Mouse (Mus musculus) stomach, embryonic 16.5 days (tissue): ENCODE data around the gene Dnajc8. TPM values are rescaled to one million over a fixed set of nuclear protein-coding genes. Genes with fewer than 3 reads are reported as not detected.
A peak's percentile ranks its signal among the peaks of the same experiment; 100 is the strongest.
"Not testable (repeated sequence)": the region's sequence is repeated elsewhere in the genome, so short reads cannot be mapped to it uniquely, and the experiment has no call there.

Source experiments
- ATAC-seq: fragments of 200-750 bp; cut with Nextera tagmentation; 2 replicates; pipeline ENCODE4 v1.8.0; 2017; ENCODE audit warnings: moderate number of reproducible peaks, moderate TSS enrichment; ENCODE audit not compliant: insufficient read depth, low FRiP score
- H3K27ac ChIP-seq: fragments of 300-500 bp; sonication (generic); 2 replicates; pipeline ENCODE4 v1.5.1; 2014; ENCODE audit warnings: low read length
- H3K27me3 ChIP-seq: fragments of 300-500 bp; sonication (generic); 2 replicates; pipeline ENCODE4 v1.6.1; 2014; ENCODE audit warnings: low read length, control low read depth, mixed read lengths; ENCODE audit not compliant: control insufficient read depth, insufficient read depth
- H3K36me3 ChIP-seq: fragments of 300-500 bp; sonication (generic); 2 replicates; pipeline ENCODE4 v1.6.1; 2014; ENCODE audit warnings: low read length; ENCODE audit not compliant: control insufficient read depth, insufficient read depth
- H3K4me1 ChIP-seq: fragments of 300-500 bp; sonication (generic); 2 replicates; pipeline ENCODE4 v1.6.1; 2014; ENCODE audit warnings: low read length, control low read depth, mixed read lengths; ENCODE audit not compliant: control insufficient read depth, insufficient read depth
- H3K4me2 ChIP-seq: fragments of 300-500 bp; sonication (generic); 2 replicates; pipeline ENCODE4 v1.6.1; 2014; ENCODE audit warnings: low read depth, low read length, mixed read lengths
- H3K4me3 ChIP-seq: fragments of 300-500 bp; sonication (generic); replicated peaks from 2 replicates; pipeline ENCODE4 v1.5.1; 2014; ENCODE audit warnings: mild to moderate bottlenecking, low read length
- H3K9ac ChIP-seq: fragments of 300-500 bp; sonication (generic); 2 replicates; pipeline ENCODE4 v1.6.1; 2014; ENCODE audit warnings: low read length
- H3K9me3 ChIP-seq: fragments of 300-500 bp; sonication (generic); replicated peaks from 2 replicates; pipeline ENCODE4 v1.6.1; 2016; ENCODE audit warnings: low read length, control low read depth; ENCODE audit not compliant: control insufficient read depth
- WGBS: fragments of 180-500 bp; shearing (Covaris S2); extraction: QIAGEN DNeasy Blood & Tissue Kit; methylation state at CpG from one replicate; pipeline ENCODE4 v1.1.7; 2014; 5-methylcytosine and 5-hydroxymethylcytosine counted together
- polyA plus RNA-seq: library from polyadenylated mRNA; unstranded; fragments of >200 nt; fragmentation: Nextera tagmentation; extraction: Ambion mirVana; gene quantifications from 2 replicates; pipeline ENCODE4 v1.2.1, GENCODE M21; 2015

Dnajc8 gene
- polyA plus RNA-seq, 1 experiment from 2014 or later, result 149 TPM

- no peaks in the 10 kb centered on the region for H3K9me3 ChIP-seq
- no peak overlapping the region for H3K27ac ChIP-seq
- H3K9ac ChIP-seq, result no peak overlapping the region
- H3K27me3 ChIP-seq, result no peaks in the 10 kb centered on the region
- peak; percentile 64; the same call in 1 of the 2 replicates for ATAC-seq
- H3K4me3 ChIP-seq, result no peak overlapping the region
- H3K4me1 ChIP-seq, result no peaks in the 10 kb centered on the region
- 24% methylated on average over 8 of the region's 8 CpGs for WGBS
- peaks cover 33% of the 10 kb centered on the region for H3K36me3 ChIP-seq
- no peak overlapping the region for H3K4me2 ChIP-seq
Measured at GRCm38 (mm10) chr4:132545851-132546250, 10.5 kb downstream of the Dnajc8 start.

DNA sequence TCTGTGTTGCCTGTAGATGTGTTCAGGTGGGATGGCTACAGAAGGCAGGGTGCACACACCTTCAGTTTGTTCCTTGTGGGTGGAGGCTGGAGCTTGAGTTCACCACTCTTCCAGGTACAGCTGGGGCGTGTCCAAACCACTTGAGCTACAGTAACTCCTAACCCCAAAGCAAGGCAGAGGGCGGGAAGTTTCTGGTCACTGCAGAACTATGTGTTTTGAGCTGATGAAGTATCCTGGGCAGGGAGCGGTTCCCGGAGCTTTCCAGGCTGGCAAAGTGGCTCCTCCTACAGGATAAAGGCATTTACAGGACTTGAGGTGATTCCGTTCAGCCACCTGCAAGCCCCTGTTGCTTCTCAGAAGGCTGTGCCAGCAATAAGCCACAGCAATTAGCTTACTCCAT lies 18.9 kb downstream of the Dnajc8 start:
- H3K9ac ChIP-seq, result no peak overlapping the region
- H3K4me1 ChIP-seq, result peaks cover 5% of the 10 kb centered on the region; the same call in 1 of the 2 replicates
- peak overlapping the region; percentile 44; the same call in 1 of the 2 replicates for H3K27ac ChIP-seq
- H3K4me2 ChIP-seq, result no peak overlapping the region
- peaks cover 23% of the 10 kb centered on the region for H3K36me3 ChIP-seq
- H3K4me3 ChIP-seq, result no peak overlapping the region
- WGBS, result 59% methylated on average over 5 of the region's 5 CpGs
- ATAC-seq, result no peak
- H3K9me3 ChIP-seq, result no peaks in the 10 kb centered on the region
- H3K27me3 ChIP-seq, result no peaks in the 10 kb centered on the region

DNA sequence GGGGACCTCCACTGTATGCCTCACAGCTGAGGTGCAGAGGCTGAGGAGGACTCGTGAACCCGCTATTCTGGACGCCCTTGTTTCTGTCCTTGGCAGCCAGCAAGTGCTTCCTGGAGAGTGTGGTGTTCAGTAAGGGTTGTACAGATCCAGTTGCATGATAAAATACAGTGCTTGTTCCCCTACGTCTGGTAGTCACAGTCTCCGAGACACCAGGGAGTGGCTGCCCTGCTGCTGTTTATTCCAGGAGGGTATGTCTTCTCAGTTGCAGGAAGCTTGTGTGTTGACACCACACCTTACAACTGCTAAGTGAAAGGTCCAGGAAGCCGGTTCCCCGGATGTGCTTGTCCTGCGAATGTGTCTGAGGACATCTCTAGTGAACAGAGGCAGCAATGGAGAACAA lies 19.3 kb downstream of the Dnajc8 start:
- no peak overlapping the region for H3K4me3 ChIP-seq
- H3K9ac ChIP-seq, result no peak overlapping the region
- H3K9me3 ChIP-seq, result no peaks in the 10 kb centered on the region
- H3K4me2 ChIP-seq, result no peak overlapping the region
- no peak for ATAC-seq
- peak overlapping the region; percentile 44; the same call in 1 of the 2 replicates for H3K27ac ChIP-seq
- peaks cover 20% of the 10 kb centered on the region for H3K36me3 ChIP-seq
- peaks cover 5% of the 10 kb centered on the region; the same call in 1 of the 2 replicates for H3K4me1 ChIP-seq
- 67% methylated on average over 8 of the region's 8 CpGs for WGBS
- H3K27me3 ChIP-seq, result no peaks in the 10 kb centered on the region

DNA sequence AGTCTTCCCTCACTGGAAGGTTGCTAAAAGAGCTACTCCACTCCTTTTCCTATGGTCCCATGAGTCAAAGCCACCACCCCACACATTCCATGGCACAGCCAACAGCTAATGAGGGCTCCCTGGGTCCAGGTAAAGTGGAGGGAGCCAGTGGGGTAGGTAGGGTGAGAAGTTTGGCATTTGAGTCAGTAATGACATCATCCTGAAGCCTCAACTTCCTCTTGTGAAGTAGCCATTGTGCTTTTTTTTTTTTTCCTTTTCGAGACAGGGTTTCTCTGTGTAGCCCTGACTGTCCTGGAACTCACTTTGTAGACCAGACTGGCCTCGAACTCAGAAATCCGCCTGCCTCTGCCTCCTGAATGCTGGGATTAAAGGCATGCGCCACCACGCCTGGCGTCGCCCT lies 20.2 kb downstream of the Dnajc8 start:
- H3K4me1 ChIP-seq, H3K9ac ChIP-seq, H3K4me2 ChIP-seq, H3K9me3 ChIP-seq, H3K27me3 ChIP-seq, H3K4me3 ChIP-seq, H3K27ac ChIP-seq, ATAC-seq: not testable (repeated sequence)
- WGBS, result 87% methylated on average over 7 of the region's 7 CpGs
- H3K36me3 ChIP-seq, result peaks cover 20% of the 10 kb centered on the region

GRCm38 (mm10) chr4:132563261-132563660 lies 27.9 kb downstream of the Dnajc8 start:
- Histone ChIP-seq H3K27me3 (no peaks in the 10 kb centered on the region), H3K4me2 (no peak overlapping the region), H3K36me3 (no peaks in the 10 kb centered on the region), H3K27ac (no peak overlapping the region; the same call in 1 of the 2 replicates), H3K9me3 (no peaks in the 10 kb centered on the region), H3K4me1 (peaks cover 9% of the 10 kb centered on the region; the same call in 1 of the 2 replicates), H3K9ac (no peak overlapping the region), H3K4me3 (no peak overlapping the region)
- no peak for ATAC-seq
- WGBS, result 69% methylated on average over 3 of the region's 3 CpGs

GRCm38 (mm10) chr4:132563965-132564364 lies 28.6 kb downstream of the Dnajc8 start, which contains the start of gene Ptafr:
TSS of gene Ptafr (plus strand) at chr4:132564067.
- ATAC-seq, result no peak
- Histone ChIP-seq H3K4me3 (peak within 1 kb of the TSS; percentile 7), H3K27me3 (no peaks in the 10 kb centered on the region), H3K4me2 (0 out of 2 replicates have a peak within 1 kb of the TSS, but pooled peaks have one; percentile 11), H3K9ac (peak within 1 kb of the TSS; percentile 17; the same call in 1 of the 2 replicates), H3K4me1 (peaks cover 9% of the 10 kb centered on the region; the same call in 1 of the 2 replicates), H3K27ac (peak within 1 kb of the TSS; percentile 4; the same call in 1 of the 2 replicates), H3K36me3 (no peaks in the 10 kb centered on the region), H3K9me3 (no peaks in the 10 kb centered on the region)
- WGBS, result 20% methylated on average over 4 of the region's 4 CpGs

- Histone ChIP-seq H3K4me3 (0 out of 2 replicates have a peak overlapping the region, but pooled peaks have one; percentile 7), H3K9ac (no peak overlapping the region), H3K36me3 (no peaks in the 10 kb centered on the region), H3K9me3 (no peaks in the 10 kb centered on the region), H3K27me3 (no peaks in the 10 kb centered on the region), H3K4me1 (peaks cover 9% of the 10 kb centered on the region; the same call in 1 of the 2 replicates), H3K27ac (no peak overlapping the region), H3K4me2 (peak overlapping the region; percentile 11; the same call in 1 of the 2 replicates)
- WGBS, result 74% methylated on average over 12 of the region's 12 CpGs
- no peak for ATAC-seq
Measured at GRCm38 (mm10) chr4:132565089-132565747, 29.9 kb downstream of the Dnajc8 start.

DNA sequence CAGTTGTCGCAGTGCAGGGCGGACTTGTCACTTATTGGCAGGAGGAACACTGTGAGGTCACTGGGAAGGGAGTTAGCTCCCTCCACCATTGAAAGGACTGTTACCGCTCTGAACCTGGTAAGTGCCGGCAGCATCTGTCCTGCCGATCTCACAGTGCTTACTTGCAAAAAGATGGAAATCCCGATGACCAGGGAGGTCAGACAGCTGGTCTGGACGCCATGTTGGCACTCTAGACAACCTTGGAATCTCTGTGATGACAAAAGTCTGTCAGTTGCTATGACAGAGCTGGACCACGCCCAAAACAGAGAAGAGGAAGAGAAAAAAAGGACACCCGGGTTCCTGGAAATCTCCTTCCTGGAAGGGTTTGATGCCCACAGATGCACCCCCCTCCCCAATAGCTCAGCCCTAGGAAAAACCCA lies 32.0 kb downstream of the Dnajc8 start:
- H3K4me3 ChIP-seq, result no peak overlapping the region
- H3K9me3 ChIP-seq, result no peaks in the 10 kb centered on the region
- H3K4me1 ChIP-seq, result peaks cover 9% of the 10 kb centered on the region
- ATAC-seq, result no peak
- 50% methylated on average over 9 of the region's 9 CpGs for WGBS
- no peak overlapping the region for H3K4me2 ChIP-seq
- H3K36me3 ChIP-seq, result no peaks in the 10 kb centered on the region
- no peak overlapping the region for H3K27ac ChIP-seq
- H3K9ac ChIP-seq, result no peak overlapping the region
- H3K27me3 ChIP-seq, result no peaks in the 10 kb centered on the region

GRCm38 (mm10) chr4:132569115-132569514 lies 33.8 kb downstream of the Dnajc8 start:
- Histone ChIP-seq H3K4me2 (no peak overlapping the region), H3K27me3 (no peaks in the 10 kb centered on the region), H3K9ac (no peak overlapping the region), H3K4me3 (no peak overlapping the region), H3K9me3 (no peaks in the 10 kb centered on the region), H3K36me3 (no peaks in the 10 kb centered on the region), H3K4me1 (peaks cover 12% of the 10 kb centered on the region), H3K27ac (no peak overlapping the region)
- WGBS, result 93% methylated on average over 5 of the region's 5 CpGs
- ATAC-seq, result no peak
